Mouse (Mus musculus) lung, embryonic 16.5 days (tissue): Measurements from ENCODE around the gene Hcfc1r1. TPM values are rescaled to one million over a fixed set of nuclear protein-coding genes. Genes with fewer than 3 reads are reported as not detected.

Source experiments
- ATAC-seq: fragments of 200-750 bp; cut with Nextera tagmentation; 2 replicates; pipeline ENCODE4 v1.8.0; 2017; ENCODE audit warnings: low read depth, mild to moderate bottlenecking, moderate library complexity
- H3K27ac ChIP-seq: fragments of 300-500 bp; sonication (generic); 2 replicates; pipeline ENCODE4 v1.5.1; 2014; ENCODE audit warnings: mild to moderate bottlenecking, control low read depth, low read length
- H3K27me3 ChIP-seq: fragments of 300-500 bp; sonication (generic); 2 replicates; pipeline ENCODE4 v1.6.1; 2014; ENCODE audit warnings: low read depth, low read length, mixed read lengths; ENCODE audit not compliant: control insufficient read depth, insufficient read depth
- H3K36me3 ChIP-seq: fragments of 300-500 bp; sonication (generic); 2 replicates; pipeline ENCODE4 v1.6.1; 2014; ENCODE audit warnings: low read length; ENCODE audit not compliant: control insufficient read depth, insufficient read depth
- H3K4me1 ChIP-seq: fragments of 300-500 bp; sonication (generic); replicated peaks from 2 replicates; pipeline ENCODE4 v1.6.1; 2014; ENCODE audit warnings: low read length, mixed read lengths; ENCODE audit not compliant: control insufficient read depth, insufficient read depth
- H3K4me2 ChIP-seq: fragments of 300-500 bp; sonication (generic); 2 replicates; pipeline ENCODE4 v1.6.1; 2014; ENCODE audit warnings: low read depth, low read length, control low read depth
- H3K4me3 ChIP-seq: fragments of 300-500 bp; sonication (generic); 2 replicates; pipeline ENCODE4 v1.5.1; 2014; ENCODE audit warnings: mild to moderate bottlenecking, low read length, control low read depth
- H3K9ac ChIP-seq: fragments of 300-500 bp; sonication (generic); 2 replicates; pipeline ENCODE4 v1.6.1; 2014; ENCODE audit warnings: low read length, control low read depth
- H3K9me3 ChIP-seq: fragments of 300-500 bp; sonication (generic); 2 replicates; pipeline ENCODE4 v1.6.1; 2016; ENCODE audit warnings: low read length; ENCODE audit not compliant: control insufficient read depth
- WGBS: fragments of 180-500 bp; shearing (Covaris S2); extraction: QIAGEN DNeasy Blood & Tissue Kit; methylation state at CpG from one replicate; pipeline ENCODE4 v1.1.7; 2014; 5-methylcytosine and 5-hydroxymethylcytosine counted together
- polyA plus RNA-seq: library from polyadenylated mRNA; unstranded; fragments of >200 nt; fragmentation: Nextera tagmentation; extraction: Ambion mirVana; gene quantifications from 2 replicates; pipeline ENCODE4 v1.2.1, GENCODE M21; 2015

The Hcfc1r1 gene
- polyA plus RNA-seq, 1 experiment from 2014 or later = 90.6 TPM

DNA sequence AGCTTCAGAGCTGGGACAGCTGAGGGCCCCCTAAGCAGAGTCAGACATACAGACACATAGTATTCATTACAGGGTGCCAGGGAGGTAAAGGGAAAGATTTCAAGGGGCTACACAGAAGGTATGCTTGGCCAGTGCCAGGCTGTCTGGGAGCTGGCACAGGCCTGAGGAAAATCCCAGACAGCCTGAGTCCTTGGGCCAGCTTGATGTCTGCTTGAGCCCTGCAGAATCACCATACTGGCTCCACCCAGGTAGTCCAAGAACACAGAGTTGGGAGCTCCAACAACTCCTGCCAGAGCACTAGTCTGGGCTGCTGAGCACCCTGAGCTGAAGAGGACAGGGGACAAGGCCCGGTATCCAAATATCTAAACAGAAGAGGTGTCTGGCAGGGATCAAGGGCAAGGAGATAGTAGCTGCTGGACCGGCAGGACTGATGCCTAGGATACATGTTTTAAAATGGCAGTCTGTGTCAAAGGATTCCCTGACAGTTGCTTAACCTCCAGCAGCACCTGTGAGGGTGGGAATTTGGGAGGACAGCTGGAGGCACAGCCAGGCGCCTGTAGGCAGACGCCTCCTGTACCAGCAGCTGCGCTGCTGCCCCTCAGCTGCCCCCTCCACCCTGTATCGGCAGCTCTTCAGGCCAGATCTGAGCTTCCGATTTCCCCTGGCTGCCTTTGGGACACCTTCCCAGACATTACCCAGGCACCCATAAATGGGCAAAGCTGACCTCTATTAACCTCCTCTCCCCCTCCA, 49.2 kb downstream of the Hcfc1r1 start, which contains the start of gene 1520401A03Rik:
TSS of gene 1520401A03Rik (minus strand) at position 408 of the 750 bp plus-strand sequence.
- Histone ChIP-seq H3K4me3 (no peak within 1 kb of the TSS), H3K4me1 (peaks cover 12% of the 10 kb centered on the region; the same call in 1 of the 2 replicates), H3K27me3 (no peaks in the 10 kb centered on the region), H3K9me3 (no peaks in the 10 kb centered on the region), H3K4me2 (no peak within 1 kb of the TSS), H3K9ac (no peak within 1 kb of the TSS), H3K27ac (no peak within 1 kb of the TSS), H3K36me3 (no peaks in the 10 kb centered on the region)
- 51% methylated on average over 7 of the region's 7 CpGs for WGBS
- ATAC-seq = no peak

Other genes starting within 250 kb of the Hcfc1r1 start
- not detected in 2 replicates for gene Vmn2r117, start 193.9 kb upstream of the Hcfc1r1 start, polyA plus RNA-seq
- 17.4 and 21.7 TPM in 2 replicates for gene Zfp213, start 109.4 kb upstream of the Hcfc1r1 start, polyA plus RNA-seq
- gene Zfp13, start 74.1 kb upstream of the Hcfc1r1 start, polyA plus RNA-seq = 12.9 TPM in 2 replicates
- gene Zscan10, start 72.7 kb upstream of the Hcfc1r1 start, polyA plus RNA-seq = 0.26 and 0.36 TPM in 2 replicates
- 0.49 and 0.78 TPM in 2 replicates for gene Mmp25, start 28.3 kb upstream of the Hcfc1r1 start, polyA plus RNA-seq
- gene Bicdl2, start 13.1 kb upstream of the Hcfc1r1 start, polyA plus RNA-seq = 4.3 and 4.7 TPM in 2 replicates
- gene Thoc6, start 286 bp downstream of the Hcfc1r1 start, polyA plus RNA-seq = 49.2 and 50.3 TPM in 2 replicates
- 22.0 and 23.1 TPM in 2 replicates for gene Tnfrsf12a, start 3.9 kb downstream of the Hcfc1r1 start, polyA plus RNA-seq
- gene Cldn6, start 5.7 kb downstream of the Hcfc1r1 start, polyA plus RNA-seq = 196 and 206 TPM in 2 replicates
- 2.4 and 2.6 TPM in 2 replicates for gene Cldn9, start 10.4 kb downstream of the Hcfc1r1 start, polyA plus RNA-seq
- 0.14 TPM in 1 of 2 replicates, not detected in the other for gene 1520401A03Rik, start 49.2 kb downstream of the Hcfc1r1 start, polyA plus RNA-seq
- 58.2 and 58.8 TPM in 2 replicates for gene Pkmyt1, start 52.7 kb downstream of the Hcfc1r1 start, polyA plus RNA-seq
- 51.8 and 52.7 TPM in 2 replicates for gene Paqr4, start 67.3 kb downstream of the Hcfc1r1 start, polyA plus RNA-seq
- 0.25 and 0.83 TPM in 2 replicates for gene Kremen2, start 72.2 kb downstream of the Hcfc1r1 start, polyA plus RNA-seq
- 61.3 and 65.2 TPM in 2 replicates for gene Flywch1, start 98.0 kb downstream of the Hcfc1r1 start, polyA plus RNA-seq
- gene Flywch2, start 112.5 kb downstream of the Hcfc1r1 start, polyA plus RNA-seq = 29.0 and 31.4 TPM in 2 replicates
- gene Srrm2, start 116.9 kb downstream of the Hcfc1r1 start, polyA plus RNA-seq = 411 and 414 TPM in 2 replicates
- gene Elob, start 155.5 kb downstream of the Hcfc1r1 start, polyA plus RNA-seq = 980 and 1,001 TPM in 2 replicates
- not detected in 2 replicates for gene Prss33, start 162.5 kb downstream of the Hcfc1r1 start, polyA plus RNA-seq
- 0.41 TPM in 1 of 2 replicates, not detected in the other for gene Prss32, start 170.3 kb downstream of the Hcfc1r1 start, polyA plus RNA-seq
- gene Prss41, start 170.6 kb downstream of the Hcfc1r1 start, polyA plus RNA-seq = 0.75 and 0.99 TPM in 2 replicates
- gene Prss21, start 194.5 kb downstream of the Hcfc1r1 start, polyA plus RNA-seq = not detected in 2 replicates
- not detected in 2 replicates for gene Dcpp1, start 207.3 kb downstream of the Hcfc1r1 start, polyA plus RNA-seq
- gene Dcpp2, start 207.3 kb downstream of the Hcfc1r1 start, polyA plus RNA-seq = not detected in 2 replicates
- 0.88 and 2.0 TPM in 2 replicates for gene Dcpp3, start 243.9 kb downstream of the Hcfc1r1 start, polyA plus RNA-seq